Mouse (Mus musculus) G1E (cell line): Measurements from ENCODE around the gene Tbxa2r.

ENCODE experiments used
- CTCF ChIP-seq: IDR thresholded peaks from 2 replicates; pipeline ENCODE4 v1.5.1; 2012; ENCODE audit warnings: low read depth, low read length, inconsistent platforms, mixed read lengths
- GATA1 ChIP-seq: IDR thresholded peaks from 2 replicates; pipeline ENCODE4 v1.6.1; 2012; ENCODE audit warnings: borderline replicate concordance, low read length, inconsistent platforms, mixed read lengths
- GATA2 ChIP-seq: IDR thresholded peaks from 2 replicates; pipeline ENCODE4 v1.6.1; 2012; ENCODE audit warnings: low read depth, low read length, inconsistent platforms, borderline replicate concordance
- POLR2AphosphoS5 ChIP-seq: IDR thresholded peaks from 2 replicates; pipeline ENCODE4 v1.6.1; 2012; ENCODE audit warnings: low read depth, low read length, inconsistent platforms; ENCODE audit not compliant: insufficient replicate concordance
- TAL1 ChIP-seq: conservative IDR thresholded peaks from 2 replicates; pipeline ENCODE4 v1.6.1; 2012; ENCODE audit warnings: low read depth, low read length, inconsistent platforms, mixed read lengths

- no peak for TF ChIP-seq CTCF
- no peak for TF ChIP-seq GATA2
- TF ChIP-seq TAL1 = no peak
- no peak for TF ChIP-seq POLR2AphosphoS5
- TF ChIP-seq GATA1 = no peak
Observed at GRCm38 (mm10) chr10:81319330-81319699, 9.2 kb upstream of the Tbxa2r start.
